Mouse (Mus musculus) activated CD4-positive, CD25-positive, alpha-beta regulatory T cell, adult 4 months (primary cell): ENCODE data around the gene Plpp7. TPM values are rescaled to one million over a fixed set of nuclear protein-coding genes. Genes with fewer than 3 reads are reported as not detected.

Experiments
- ATAC-seq: one replicate; pipeline ENCODE4 v1.8.0; 2017
- polyA plus RNA-seq, 2 experiments: library from polyadenylated mRNA; unstranded; fragments of 100-300 nt; shearing (Covaris generic); gene quantifications; one replicate each; pipeline ENCODE4 v1.2.1; 2017

The Plpp7 gene
- polyA plus RNA-seq, 2 experiments from 2014 or later = not detected

DNA sequence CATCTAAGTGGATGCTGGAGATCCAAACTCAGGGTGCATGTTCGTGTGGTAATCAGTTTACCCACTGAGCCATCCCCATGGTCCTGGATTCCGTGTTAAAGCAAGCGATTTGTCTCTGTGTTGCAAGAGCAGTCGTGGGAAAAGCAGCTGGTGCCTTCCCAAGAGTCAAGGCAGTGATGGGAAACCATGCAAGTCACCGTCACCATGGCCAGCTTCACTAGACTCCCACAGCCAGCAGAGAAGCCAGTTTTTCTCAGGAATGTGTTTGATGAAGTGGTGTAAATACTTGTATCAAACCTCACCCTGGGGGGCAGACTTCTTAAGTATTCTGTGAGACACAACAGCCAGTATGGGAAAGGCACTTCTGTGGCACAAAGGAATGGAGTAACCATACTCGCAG, 47.0 kb downstream of the Plpp7 start:
- no peak for ATAC-seq

DNA sequence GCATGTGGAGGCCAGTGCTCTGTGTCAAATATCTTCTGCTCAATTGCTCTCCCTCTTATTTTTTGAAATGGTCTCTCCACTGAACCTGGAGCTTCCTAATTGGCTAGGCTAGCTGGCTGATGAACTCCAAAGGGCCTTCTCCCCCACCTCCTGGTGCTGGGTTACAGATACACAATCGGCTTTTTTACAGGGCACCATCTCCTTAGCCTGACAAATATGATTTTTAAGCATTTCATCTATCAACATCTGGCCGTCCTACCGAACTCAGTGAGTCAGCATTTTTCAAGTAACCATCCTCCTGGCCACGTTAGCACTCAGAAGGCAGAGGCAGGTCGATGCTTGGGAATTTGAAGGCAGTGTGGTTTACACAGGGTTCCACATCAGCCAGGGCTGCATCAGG, 49.3 kb downstream of the Plpp7 start:
- no peak for ATAC-seq

DNA sequence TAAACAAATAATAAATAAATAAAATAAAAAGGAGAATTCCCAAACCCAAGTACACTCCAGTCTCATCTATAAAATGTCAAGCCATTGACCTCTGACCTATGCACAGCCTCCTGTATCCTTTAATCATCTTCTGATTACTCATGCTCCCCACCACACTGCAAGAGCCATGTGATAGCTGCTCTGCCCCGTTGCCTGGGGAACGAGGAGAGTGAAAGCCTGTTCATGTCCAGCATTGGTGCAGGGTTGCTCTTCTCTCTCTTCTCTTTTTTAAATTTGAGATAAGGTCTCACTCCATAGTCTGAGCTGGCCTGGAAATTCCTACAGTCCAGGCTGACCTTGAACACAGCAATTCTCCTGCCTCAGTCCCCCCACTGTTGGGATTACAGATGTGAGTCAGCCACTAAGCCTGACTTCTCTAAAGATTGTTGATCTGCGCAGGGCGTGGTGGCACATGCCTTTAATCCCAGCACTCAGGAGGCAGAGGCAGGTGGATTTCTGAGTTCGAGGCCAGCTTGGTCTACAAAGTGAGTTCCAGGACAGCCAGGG, 51.4 kb downstream of the Plpp7 start:
- ATAC-seq = no peak

DNA sequence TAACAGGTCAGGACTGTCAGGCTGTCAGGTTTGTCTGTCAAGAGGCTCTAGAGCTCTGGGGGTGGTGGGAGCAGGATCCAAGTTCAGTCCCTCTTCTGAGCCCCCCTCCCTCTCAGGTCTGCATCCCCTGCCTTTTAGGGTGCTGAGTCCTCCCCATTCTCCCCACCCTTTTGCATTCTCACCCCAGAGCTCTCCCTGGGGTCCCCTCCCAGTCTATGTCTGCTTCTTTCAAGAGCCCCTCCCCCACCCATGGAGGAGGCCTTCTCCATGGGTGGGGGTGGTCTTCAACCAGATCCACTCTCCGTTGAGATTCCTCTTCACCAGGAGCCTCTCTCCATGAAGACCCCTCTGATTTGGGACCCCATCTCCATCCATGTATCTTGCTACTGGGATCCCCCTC, 54.8 kb downstream of the Plpp7 start:
- ATAC-seq = no peak

DNA sequence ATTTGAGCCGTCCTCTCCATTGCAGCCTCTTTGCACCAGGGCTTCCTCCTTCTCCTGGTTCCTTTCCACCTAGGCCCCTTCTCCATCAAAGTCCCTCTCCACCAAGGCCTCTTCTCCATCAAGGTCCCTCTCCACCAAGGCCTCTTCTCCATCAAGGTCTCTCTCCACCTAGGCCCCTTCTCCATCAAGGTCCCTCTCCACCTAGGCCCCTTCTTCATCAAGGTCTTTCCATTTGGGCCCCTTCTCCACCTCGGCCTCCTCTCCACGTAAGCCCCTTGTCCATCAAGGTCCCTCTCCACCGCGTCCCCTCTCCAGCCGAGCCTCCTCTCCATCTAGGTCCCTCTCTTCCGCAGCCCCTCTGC, 55.2 kb downstream of the Plpp7 start:
- ATAC-seq = no peak

DNA sequence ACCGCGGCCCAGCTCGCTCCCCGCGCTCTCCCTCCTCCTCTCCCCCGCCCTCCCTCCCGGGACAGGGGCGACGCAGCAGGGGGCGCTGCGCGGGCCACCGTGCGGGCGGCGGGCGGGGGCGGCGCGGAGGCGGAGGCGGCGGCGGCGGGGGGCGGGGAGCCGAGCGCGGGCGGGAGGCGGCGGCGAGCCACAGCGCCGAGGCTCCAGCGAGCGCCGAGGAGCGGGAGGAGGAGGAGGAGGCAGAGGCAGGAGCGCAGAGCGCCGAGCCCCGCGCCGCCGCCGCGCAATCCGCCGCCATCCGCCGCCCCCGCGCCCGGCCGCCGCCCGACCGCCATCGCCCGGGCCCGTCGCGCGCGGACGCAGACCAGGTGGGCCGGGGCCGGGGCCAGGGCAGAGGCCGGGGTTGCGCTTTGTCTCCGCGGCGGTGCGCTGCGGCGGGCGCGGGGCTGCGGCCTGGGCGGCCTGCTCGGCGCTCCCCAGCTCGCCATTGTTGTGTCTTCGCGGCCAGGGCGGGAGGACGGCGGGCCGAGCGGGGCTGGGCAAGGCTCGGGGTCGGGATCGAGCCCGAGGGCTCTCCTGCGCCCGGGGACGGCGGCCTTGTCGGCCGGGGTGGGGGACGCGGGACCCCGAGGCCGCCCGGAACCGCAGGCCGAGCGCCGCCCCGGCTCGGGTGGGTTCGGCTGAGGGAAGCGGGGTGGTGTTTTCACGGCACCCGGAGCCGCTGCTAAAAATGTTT, 55.8 kb downstream of the Plpp7 start, which contains the start of gene Prrc2b:
Prrc2b (plus strand) TSS at position 159 of the 736 bp plus-strand sequence.
- peak; percentile 14 for ATAC-seq

DNA sequence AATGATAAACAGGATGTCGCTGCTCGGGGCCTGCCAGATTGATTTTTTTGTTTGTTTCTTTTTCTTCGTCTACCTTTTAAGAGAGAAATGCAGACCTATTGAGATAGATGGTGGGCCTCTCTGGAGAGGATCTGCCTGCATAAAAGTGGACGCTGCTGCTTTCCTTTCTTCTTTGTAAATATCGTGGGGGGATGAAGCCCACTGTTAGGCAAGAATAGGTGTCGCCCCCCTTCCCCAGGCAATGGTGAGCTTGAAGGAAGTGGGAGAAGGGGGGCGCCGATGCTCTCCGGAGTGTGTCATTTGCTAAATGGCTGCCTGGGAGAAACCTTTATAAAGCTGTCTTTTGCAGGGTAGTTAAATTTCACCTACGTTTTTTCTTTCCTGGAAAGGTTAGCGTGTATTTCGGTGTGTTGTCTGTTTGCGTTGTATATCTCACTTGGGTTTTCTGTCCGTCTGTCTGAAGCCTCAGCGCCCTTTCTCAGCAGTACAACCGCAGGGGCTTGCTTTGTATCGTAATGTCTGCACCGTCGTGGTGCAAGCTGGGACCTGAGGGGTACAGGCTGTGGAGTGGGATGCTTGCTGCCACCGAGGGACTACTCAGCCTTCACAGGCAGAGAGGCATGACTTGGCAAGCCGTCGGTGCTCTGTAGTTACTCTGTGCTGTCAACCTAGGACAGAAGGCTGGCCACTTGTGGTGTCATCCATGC, 56.5 kb downstream of the Plpp7 start:
- peak; percentile 12 for ATAC-seq

DNA sequence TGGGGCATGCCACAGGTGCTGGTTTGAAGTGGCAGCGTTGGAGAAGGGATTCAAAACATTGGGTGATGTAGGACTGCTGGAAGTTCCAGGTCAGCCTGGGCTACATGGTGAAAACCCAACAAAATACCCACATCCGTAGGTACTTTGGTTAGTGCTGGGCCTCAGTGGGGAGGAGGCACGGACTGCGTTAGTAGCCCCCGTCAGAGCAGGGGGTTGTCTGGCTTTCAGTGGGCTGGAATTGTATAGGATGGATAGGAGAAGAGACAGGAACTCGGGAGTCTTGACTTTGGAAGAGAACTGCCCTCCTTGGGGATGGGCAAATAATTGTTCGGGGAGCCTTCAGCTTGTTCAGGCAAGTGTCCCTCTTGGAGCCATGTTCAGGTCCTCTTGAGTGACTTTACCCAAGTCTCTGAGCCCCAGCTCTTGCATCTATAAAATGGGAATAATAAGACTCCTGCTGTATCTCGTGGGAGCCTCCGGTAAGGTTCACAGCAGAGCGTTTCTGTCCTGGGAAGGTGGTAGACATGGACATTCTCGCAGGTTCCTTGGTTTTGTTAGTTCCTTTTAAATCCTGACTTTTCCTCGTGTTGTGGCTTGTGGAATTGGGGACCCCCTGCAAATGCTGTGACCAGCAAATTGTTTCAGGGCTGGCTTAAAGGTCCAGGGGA, 57.2 kb downstream of the Plpp7 start:
- ATAC-seq = peak; percentile 52

DNA sequence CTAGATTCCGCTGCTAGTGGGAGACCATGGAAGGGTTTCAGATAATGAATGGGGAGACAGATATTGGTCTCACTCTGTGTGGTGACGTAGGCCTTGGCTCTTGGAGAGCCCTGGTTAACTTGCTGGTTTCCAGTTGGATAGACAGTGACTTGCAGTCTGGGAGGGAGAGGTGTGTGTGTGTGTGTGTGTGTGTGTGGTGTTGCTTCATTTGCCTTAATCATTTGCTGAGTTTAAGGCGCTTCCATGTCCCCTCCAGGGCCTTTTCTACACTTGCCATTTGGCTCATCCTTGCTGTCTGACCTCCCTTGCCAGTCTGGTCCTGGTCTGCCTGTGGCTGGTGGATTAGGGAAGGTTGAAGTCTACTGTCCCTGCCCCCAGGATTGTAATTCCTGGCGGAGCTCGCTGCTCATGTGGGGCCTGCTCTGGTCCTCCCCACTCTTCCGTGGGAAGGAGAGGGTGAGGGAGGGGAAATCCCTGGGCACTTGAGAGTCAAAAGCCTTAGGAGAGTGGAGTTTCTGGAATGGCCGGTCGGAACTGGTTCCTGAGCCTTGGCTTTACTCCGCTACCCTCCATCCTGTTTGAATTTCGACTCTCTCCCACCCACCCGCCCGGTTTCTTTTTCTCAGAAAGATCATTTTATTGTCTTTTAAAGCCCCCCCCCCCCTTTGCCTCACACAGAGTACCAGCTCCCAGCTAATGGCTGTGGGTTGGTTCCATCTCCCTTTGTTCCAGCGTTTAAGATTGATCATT, 57.9 kb downstream of the Plpp7 start:
- ATAC-seq = no peak

DNA sequence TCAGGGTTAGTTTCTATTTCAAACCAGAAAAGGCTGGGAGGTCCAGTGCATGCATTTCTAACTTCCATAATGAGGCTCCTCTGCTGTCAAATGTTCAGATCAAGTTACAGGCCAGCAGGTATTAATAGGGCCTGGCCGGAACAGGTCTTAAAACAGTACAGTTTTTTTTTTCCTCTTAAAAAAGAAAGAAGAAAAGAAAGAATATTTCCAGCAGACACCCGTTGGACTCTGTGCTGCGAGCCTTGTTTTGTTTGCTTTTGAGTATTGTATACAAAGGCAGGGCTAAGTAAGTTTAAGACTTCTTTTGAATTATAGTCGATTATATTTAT, 58.4 kb downstream of the Plpp7 start:
- no peak for ATAC-seq

DNA sequence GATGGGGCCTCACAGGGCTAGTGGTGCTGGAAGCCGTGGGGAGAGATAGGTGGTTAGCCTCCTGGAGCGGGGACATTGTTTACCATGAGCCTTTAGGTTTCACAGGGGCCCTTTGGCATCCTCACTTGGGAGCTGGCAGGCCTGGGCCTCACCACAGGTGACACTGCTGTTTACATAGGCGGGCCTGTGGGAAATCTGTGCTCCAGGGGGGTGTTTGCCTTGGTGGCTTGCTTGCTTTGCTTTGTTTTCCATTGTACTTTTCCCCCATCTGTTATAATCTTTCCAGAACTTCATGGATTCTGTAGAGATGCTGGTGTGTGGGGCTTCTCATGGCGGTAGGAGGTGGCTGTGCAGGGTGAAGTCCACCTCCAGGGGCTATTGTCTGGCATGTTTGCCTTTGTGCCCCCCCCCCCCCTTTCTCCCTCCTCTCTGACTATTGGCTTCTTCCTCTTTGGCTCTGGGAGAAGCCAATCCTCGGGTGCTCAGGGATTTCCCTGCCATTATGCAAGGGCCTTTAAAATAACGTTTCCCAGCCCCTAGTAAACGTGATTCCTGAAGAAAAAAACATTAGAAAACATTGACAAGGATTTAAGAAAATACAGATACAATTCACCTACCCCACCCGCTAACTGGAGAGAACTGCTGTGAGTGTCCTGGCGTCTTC, 59.1 kb downstream of the Plpp7 start:
- no peak for ATAC-seq

DNA sequence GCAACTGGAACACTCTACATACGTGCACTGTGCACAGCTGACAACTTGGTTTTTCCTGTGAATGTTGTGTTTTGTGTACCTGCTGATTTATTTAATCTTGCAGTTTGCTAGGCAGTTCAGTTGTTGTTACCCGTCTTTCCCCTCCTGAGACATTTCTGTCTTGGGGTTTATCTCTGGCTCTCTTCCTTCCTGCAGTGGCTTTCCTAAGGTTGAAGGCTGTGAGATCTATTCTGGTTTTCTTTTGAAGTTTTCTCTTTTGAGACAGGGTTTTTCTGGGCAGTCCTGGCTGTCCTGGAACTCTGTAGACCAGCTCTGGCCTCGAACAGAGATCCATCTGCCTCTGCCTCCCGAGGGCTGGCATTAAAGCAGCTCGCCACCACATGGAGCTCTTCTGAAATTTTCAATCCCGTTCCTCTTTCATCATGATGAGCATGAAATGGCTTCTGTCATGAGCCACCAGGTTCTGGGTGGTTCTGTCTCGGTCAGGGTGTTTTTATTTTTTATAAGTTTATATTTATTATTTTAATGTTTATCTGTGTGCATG, 59.7 kb downstream of the Plpp7 start:
- no peak for ATAC-seq

DNA sequence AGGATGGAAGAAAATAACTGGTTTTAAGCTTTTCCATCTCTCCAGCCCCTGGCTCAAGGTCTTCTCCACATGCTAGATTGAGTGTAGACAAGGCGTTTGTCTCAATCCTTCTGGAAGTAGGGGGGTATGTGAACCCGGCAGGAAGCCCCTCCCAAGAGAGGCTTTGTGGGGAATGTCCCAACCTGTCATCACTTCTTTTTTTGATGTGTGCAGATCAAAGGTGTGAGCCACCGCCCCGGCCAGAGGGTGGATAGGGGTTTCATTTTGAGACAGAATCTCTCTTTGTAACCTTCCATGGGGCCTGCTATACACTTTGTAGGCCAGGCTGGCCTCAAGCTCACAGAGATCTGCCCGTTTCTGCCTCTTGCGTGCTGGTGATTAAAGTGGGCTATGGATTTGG, 60.3 kb downstream of the Plpp7 start:
- peak; percentile 53 for ATAC-seq

DNA sequence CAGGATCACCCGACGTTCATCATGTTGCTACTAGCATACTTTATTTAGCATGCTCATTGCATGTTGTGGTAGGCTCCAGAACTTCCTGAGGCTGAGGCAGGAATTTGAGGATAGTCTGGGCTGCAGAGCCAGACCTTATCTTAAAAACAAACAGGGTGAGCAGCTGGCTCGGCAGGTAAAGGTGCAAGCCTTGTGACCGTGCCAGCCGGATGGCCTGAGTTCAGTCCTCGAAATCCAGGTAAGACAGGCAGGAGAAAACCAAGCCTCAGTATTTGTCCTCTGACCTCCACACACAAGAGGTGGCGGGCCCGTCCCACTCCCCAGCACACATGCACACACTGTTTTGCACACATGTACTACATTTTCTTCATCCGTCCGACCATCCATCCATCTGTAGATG, 61.3 kb downstream of the Plpp7 start:
- ATAC-seq = no peak

DNA sequence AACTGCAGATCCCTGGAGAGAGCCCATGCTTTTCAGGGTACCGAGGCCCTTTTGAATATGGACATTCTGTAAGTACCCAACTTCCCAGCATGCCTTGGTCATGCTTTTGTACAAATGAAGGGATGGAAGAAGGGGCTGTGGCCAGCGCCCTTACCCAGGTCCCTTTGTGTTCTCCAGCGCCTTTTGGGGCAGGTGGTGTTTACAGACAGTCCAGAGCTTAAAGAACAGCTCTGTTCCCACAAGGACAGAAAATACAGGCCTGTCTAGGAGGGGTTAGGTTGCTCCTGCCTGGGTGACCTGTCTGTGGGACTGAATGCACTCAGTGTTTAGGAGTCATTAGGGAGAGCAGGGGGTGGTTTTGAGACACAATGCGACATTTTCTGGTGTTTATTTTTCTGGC, 62.0 kb downstream of the Plpp7 start:
- no peak for ATAC-seq

DNA sequence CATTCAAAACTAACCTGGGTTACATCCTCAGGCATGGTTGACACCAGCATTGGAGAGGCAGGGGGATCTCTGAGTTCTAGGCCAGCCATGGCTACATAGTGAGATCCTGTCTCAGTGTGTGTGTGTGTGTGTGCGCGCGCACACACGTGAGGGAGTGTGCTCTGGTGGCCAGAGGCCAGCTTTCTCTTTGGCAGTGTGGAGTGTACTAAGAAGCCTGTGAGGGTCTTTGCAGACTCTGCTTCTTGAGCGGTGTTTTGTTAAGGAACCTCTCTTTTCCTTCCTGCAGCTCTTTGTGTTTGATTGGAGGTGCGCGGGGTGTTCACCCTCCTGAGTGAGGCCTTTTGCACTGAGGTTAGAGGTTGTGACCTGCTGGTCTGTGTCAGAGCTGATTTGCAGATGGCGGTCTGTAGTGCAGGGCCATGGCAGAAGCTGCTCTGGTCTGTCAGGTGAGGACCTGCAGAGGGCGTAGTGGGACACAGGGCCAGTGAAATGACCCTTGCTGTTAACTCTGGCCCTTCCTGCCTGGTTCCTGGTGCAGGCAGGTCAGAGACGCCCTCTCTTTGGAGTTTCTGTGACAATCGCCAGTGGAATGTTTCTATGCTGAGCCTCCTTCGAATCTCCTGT, 63.4 kb downstream of the Plpp7 start:
- ATAC-seq = no peak

Other genes starting within 250 kb of the Plpp7 start
- not detected for gene Fibcd1, start 249.5 kb upstream of the Plpp7 start, polyA plus RNA-seq
- gene Lamc3, start 208.2 kb upstream of the Plpp7 start, polyA plus RNA-seq = not detected
- not detected for gene Aif1l, start 145.4 kb upstream of the Plpp7 start, polyA plus RNA-seq
- gene Nup214, start 121.1 kb upstream of the Plpp7 start, polyA plus RNA-seq = 10 to 100 TPM; 78.0 to 79.8 TPM
- 10 to 100 TPM; 23.6 to 27.1 TPM for gene Fam78a, start 10.7 kb upstream of the Plpp7 start, polyA plus RNA-seq
- 10 to 100 TPM; 32.0 to 32.6 TPM for gene Prrc2b, start 55.6 kb downstream of the Plpp7 start, polyA plus RNA-seq
- gene Pomt1, start 141.1 kb downstream of the Plpp7 start, polyA plus RNA-seq = 1 to 10 TPM; 2.5 to 3.8 TPM
- 10 to 100 TPM; 30.4 to 34.4 TPM for gene Uck1, start 164.6 kb downstream of the Plpp7 start, polyA plus RNA-seq
- gene Golga2, start 191.9 kb downstream of the Plpp7 start, polyA plus RNA-seq = 10 to 100 TPM; 14.9 to 18.3 TPM
- gene Swi5, start 192.5 kb downstream of the Plpp7 start, polyA plus RNA-seq = 100 to 1,000 TPM; 133 to 252 TPM